In genomic region chr10:62650358-62650782, GRCm38 (mm10) we compare ENCODE assay signal across 8 mouse cellular contexts. TPM values are rescaled to one million over a fixed set of nuclear protein-coding genes. Genes with fewer than 3 reads are reported as not detected.
DNase-seq lines count a peak whose midpoint lies in the region; ATAC-seq and TF ChIP-seq lines count a peak whose summit lies in the region.

No protein-coding gene starts in this region.

- peak overlapping the region; percentile 78 for H3K27ac ChIP-seq in bone marrow macrophage, adult 2 months (ENCODE audit: insufficient read depth, low read depth, low read length)

- peaks cover 4% of the 10 kb centered on the region; the same call in 1 of the 2 replicates for H3K4me1 ChIP-seq in bone marrow macrophage, adult 2 months (ENCODE audit: control insufficient read depth, insufficient read depth, low read length)

- peak; percentile 31 for ATAC-seq in granulocyte monocyte progenitor cell, adult 5-6 weeks (replicated peaks; ENCODE audit: poor library complexity, severe bottlenecking)

- DNase-seq in layer of hippocampus, adult 18-20 months (ENCODE audit: low spot score in 2 of 2) = peak; percentile 5 to 34
- DNase-seq in layer of hippocampus, postnatal 36 days = no peak
- DNase-seq in lung, postnatal 25 days (ENCODE audit: low spot score) = peak; percentile 4
- DNase-seq in T-cell, adult 2 months (ENCODE audit: low spot score) = no peak
- DNase-seq in urinary bladder, postnatal 10 days (ENCODE audit: low spot score) = no peak
- no peak for DNase-seq in B cell, adult 2 months

- TF ChIP-seq CTCF in bone marrow macrophage, adult 2 months (IDR thresholded peaks at IDR 0.05; ENCODE audit: low read depth, low read length) = no peak

- peak overlapping the region; percentile 93 for H3K4me3 ChIP-seq in bone marrow macrophage, adult 2 months (ENCODE audit: insufficient read depth, low read length)

- no peak; the same call in 1 of the 2 replicates for TF ChIP-seq POLR2A in bone marrow macrophage, adult 2 months (IDR thresholded peaks at IDR 0.05; ENCODE audit: borderline replicate concordance, low read depth, low read length)

RNA-seq across cellular contexts. Expression of gene Ddx50, which starts 0.6 kb away (rescaled TPM):
- 10 to 100 TPM; 77.2 to 90.3 TPM for total RNA-seq in layer of hippocampus, adult 18-20 months (2021)
- total RNA-seq in layer of hippocampus, postnatal 36 days (2021) = 100 to 1,000 TPM in 1 of 2 experiments, 10 to 100 TPM in 1; 86.6 to 101 TPM
- 57.7 and 59.5 TPM in 2 replicates for polyA plus RNA-seq in bone marrow macrophage, adult 2 months (2012; ENCODE audit: insufficient read depth, insufficient read length, missing spikeins)
- total RNA-seq in granulocyte monocyte progenitor cell, adult 5-6 weeks (2014; fragmentation: Nextera tagmentation) = 87.6 and 115 TPM in 2 replicates
- 110 and 119 TPM in 2 replicates for total RNA-seq in granulocyte monocyte progenitor cell, adult 5-6 weeks (2017)

RNA-seq across cellular contexts. Expression of gene Ddx21, which starts 48.3 kb away (rescaled TPM):
- 10 to 100 TPM; 18.3 to 22.7 TPM for total RNA-seq in layer of hippocampus, adult 18-20 months (2021)
- 10 to 100 TPM; 21.1 to 22.5 TPM for total RNA-seq in layer of hippocampus, postnatal 36 days (2021)
- polyA plus RNA-seq in bone marrow macrophage, adult 2 months (2012; ENCODE audit: insufficient read depth, insufficient read length, missing spikeins) = 16.7 and 18.1 TPM in 2 replicates
- 103 and 110 TPM in 2 replicates for total RNA-seq in granulocyte monocyte progenitor cell, adult 5-6 weeks (2014; fragmentation: Nextera tagmentation)
- total RNA-seq in granulocyte monocyte progenitor cell, adult 5-6 weeks (2017) = 167 and 199 TPM in 2 replicates

Comparison
In these comparisons a context has a peak if more than half of its experiments do, and no peak if none do; other contexts are left out.
1. DNase-seq: peak in layer of hippocampus, adult 18-20 months (2 of 2) and lung, postnatal 25 days (single experiment); none in layer of hippocampus, postnatal 36 days (0 of 2), T-cell, adult 2 months (single experiment), urinary bladder, postnatal 10 days (single experiment) and B cell, adult 2 months (0 of 2).
2. RNA of gene Ddx21, which starts 48.3 kb away (total RNA-seq): 103 to 199 TPM in granulocyte monocyte progenitor cell, adult 5-6 weeks; 18.3 to 22.7 TPM in layer of hippocampus, adult 18-20 months and 21.1 to 22.5 TPM in layer of hippocampus, postnatal 36 days; every median in the first group is over 4 times any median in the second.